Mouse (Mus musculus): ENCODE results near the gene Vasp. TPM values are rescaled to one million over a fixed set of nuclear protein-coding genes. Genes with fewer than 3 reads are reported as not detected.
"Not testable (repeated sequence)": the region's sequence is repeated elsewhere in the genome, so short reads cannot be mapped to it uniquely, and the experiment has no call there.

Vasp gene
- total RNA-seq, 2 experiments from 2014 or later = 34.6 to 56.6 TPM

DNA sequence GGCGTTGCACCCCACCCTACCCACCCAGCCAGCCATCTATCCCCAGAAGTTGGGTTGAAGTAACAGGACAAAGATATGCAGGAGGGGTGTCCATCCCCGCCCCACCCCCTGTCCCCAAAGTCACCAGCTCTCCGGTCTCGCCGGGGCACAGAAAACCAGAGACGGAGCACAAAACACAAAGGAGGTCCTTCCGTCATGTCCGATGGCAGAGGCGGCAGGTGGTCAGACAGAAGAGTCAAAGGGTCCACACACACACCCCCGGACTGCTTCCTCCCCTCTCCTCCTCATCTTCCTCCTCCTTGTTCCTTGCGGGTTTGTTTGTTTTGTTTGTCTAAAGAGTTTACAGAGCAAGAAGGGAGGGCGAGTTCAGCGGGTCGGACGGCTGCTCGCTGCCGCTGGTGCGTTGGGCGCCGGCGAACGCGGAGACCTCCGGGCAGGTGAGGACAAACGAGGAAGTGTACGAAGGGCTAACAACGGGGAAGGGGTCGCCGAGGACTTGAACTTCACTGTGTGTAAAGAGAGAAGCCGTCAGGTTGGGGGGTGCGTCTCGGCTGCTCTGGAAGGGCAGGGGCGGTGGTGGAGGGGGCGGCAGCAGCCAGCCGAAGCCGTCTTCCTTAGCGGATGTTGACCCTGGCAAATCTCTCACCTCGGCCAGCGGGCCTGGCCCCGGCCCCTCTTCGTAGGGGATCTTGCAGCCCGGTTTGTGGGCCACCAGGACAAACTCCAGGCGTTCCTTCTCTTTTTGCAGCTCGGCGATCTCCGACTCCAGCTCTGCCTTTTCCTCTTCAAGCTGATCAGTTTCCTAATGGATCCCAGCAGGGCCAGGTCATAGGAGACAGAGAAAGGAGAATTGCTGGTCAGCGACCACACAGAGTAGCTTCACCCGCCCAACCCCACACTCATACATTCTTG, 33.1 kb upstream of the Vasp start:
- no peak for ATAC-seq (replicated peaks; ENCODE audit: low FRiP score, poor library complexity, severe bottlenecking)

- ATAC-seq (replicated peaks; ENCODE audit: low FRiP score, poor library complexity, severe bottlenecking) = no peak
Observed at GRCm38 (mm10) chr7:19303770-19304169, 32.2 kb upstream of the Vasp start.

- no peak for ATAC-seq (replicated peaks; ENCODE audit: low FRiP score, poor library complexity, severe bottlenecking)
Observed at GRCm38 (mm10) chr7:19303046-19303305, 31.4 kb upstream of the Vasp start.

GRCm38 (mm10) chr7:19302264-19303045, 30.8 kb upstream of the Vasp start:
- ATAC-seq (replicated peaks; ENCODE audit: low FRiP score, poor library complexity, severe bottlenecking) = no peak

DNA sequence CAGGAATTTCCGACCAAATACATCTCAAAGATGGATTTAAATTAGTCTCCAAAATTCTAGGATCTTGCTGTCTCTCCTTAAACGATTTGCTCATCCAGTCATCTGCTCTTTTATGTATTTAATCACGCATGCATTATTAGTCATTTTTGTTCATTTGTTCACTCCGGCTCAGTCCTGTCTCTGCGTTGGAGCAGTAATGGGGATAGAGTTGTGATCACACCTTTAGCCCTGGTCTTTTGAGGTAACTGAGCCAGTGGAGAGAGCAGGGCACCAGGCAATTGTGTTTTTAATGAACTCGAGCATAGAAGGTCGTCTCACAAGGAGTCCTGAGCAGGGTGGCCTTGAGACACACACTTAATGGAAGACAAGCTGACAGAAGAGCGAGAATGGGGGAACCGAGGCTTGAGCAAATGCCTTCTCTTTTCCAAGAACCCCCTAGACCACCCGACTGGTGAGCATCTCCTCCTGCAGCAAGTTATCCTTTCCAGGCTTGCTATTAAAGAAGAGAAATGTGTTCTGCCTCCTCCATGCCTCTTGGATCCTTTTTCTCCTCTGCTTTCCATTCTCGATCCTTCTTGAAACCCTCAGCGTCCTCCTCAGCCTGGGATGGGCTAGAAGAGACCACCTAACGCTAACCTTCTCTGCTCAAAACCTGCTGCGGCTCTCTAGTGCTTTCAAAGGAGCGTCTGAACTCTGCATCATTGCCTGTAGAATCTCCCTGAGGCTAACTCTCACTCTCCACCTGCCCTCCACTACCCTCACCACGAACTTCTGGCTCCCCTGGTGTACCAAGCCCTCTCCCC, 30.0 kb upstream of the Vasp start:
- ATAC-seq (replicated peaks; ENCODE audit: low FRiP score, poor library complexity, severe bottlenecking) = no peak

GRCm38 (mm10) chr7:19300501-19301421, 29.1 kb upstream of the Vasp start:
- peak; percentile 79 for ATAC-seq (replicated peaks; ENCODE audit: low FRiP score, poor library complexity, severe bottlenecking)

- no peak for ATAC-seq (replicated peaks; ENCODE audit: low FRiP score, poor library complexity, severe bottlenecking)
Observed at GRCm38 (mm10) chr7:19299194-19299593, 27.6 kb upstream of the Vasp start.

GRCm38 (mm10) chr7:19297794-19298193, 26.2 kb upstream of the Vasp start:
- ATAC-seq (replicated peaks; ENCODE audit: low FRiP score, poor library complexity, severe bottlenecking) = no peak

- ATAC-seq (replicated peaks; ENCODE audit: low FRiP score, poor library complexity, severe bottlenecking) = no peak
Observed at GRCm38 (mm10) chr7:19297034-19297433, 25.4 kb upstream of the Vasp start.

GRCm38 (mm10) chr7:19295503-19296185, 24.0 kb upstream of the Vasp start:
- ATAC-seq (replicated peaks; ENCODE audit: low FRiP score, poor library complexity, severe bottlenecking) = peak; percentile 72

DNA sequence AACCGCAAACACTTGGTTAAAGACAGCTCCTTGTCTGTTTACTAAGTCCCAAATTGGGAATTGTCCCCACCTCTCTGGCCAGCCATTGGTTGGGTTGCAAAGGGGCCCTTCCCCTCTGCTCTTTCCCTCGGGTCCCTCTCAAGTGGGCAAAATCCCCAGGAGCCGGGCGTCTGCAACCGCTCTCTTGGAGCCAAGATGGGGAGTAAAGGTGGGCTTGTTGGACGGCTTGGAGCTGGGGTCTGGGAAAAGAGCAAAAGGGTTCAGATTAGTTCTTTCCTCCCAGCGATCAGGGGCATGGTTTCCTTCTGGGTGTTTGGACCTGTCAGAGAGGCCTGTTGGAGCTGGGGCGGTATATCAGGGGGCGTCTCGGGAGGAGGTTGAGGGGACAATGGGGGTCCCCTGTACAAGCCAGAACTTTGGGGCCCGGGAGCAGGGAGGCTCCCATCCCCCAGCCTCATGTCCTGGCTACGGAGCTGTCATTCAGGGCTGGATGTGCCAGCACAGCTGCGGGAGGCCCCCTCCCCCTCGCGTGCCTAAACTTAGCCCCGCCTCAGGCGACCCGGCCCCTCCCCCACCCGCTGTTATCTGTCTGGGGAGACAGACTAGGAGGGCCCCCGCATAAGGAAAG, 19.5 kb upstream of the Vasp start:
- ATAC-seq (replicated peaks; ENCODE audit: low FRiP score, poor library complexity, severe bottlenecking) = no peak

DNA sequence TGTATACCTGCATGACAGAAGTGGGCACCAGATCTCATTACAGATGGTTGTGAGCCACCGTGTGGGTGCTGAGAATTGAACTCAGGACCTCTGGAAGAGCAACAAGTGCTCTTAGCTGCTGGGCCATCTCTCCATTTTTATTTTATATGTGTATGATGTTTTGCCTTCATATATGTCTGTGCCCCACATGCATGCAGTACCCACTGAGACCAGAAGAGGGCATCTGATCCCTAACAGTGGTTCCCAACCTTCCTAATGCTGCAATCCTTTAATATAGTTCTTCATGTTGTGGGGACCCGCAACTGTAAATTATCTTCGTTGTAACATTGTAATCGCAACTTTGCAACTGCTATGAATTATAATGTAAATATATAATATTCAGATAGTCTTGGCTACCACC, 13.1 kb upstream of the Vasp start:
- ATAC-seq (replicated peaks; ENCODE audit: low FRiP score, poor library complexity, severe bottlenecking) = 0 out of 2 replicates have a peak, but pooled peaks have one; percentile 38

GRCm38 (mm10) chr7:19283406-19283804, 11.8 kb upstream of the Vasp start:
- ATAC-seq (replicated peaks; ENCODE audit: low FRiP score, poor library complexity, severe bottlenecking) = no peak

GRCm38 (mm10) chr7:19282791-19283405, 11.3 kb upstream of the Vasp start:
- no peak; the same call in 1 of the 2 replicates for ATAC-seq (replicated peaks; ENCODE audit: low FRiP score, poor library complexity, severe bottlenecking)

- ATAC-seq (replicated peaks; ENCODE audit: low FRiP score, poor library complexity, severe bottlenecking) = peak; percentile 90
Observed at GRCm38 (mm10) chr7:19282385-19282784, 10.8 kb upstream of the Vasp start, which contains the start of gene Rtn2. Gene Rtn2, plus strand, starts transcription at chr7:19282624.

- ATAC-seq (replicated peaks; ENCODE audit: low FRiP score, poor library complexity, severe bottlenecking) = not testable (repeated sequence)
Observed at GRCm38 (mm10) chr7:19281680-19282304, 10.2 kb upstream of the Vasp start.

DNA sequence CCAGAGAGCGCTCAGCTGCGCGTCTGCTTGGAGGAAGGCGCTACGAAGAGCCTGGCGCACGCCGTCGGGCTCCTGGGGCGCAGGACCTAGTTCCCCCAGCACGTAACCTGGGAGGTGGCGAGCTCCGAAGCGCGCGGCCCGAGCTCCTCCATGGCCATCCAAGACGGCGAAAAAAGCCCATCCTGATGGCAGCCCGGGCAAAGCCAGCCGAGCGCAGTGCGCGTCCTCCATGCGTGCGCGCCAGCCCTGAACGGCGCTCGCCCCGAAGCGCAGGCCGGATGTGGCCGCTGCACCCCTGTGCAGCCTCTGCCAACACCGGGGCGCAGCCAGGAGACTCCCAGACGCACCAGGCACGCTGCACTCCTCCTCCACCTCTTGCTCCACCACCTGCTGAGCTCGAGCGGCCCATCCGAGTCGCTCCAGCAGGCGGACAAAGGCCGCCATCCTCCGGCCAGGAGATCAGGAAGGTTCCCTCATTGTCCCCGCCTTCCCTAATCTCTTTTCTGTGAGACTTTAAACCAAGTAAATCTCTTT, 8.0 kb upstream of the Vasp start, which contains the start of gene Ppm1n:
TSS of gene Ppm1n (minus strand) at position 484 of the 534 bp plus-strand sequence.
- ATAC-seq (replicated peaks; ENCODE audit: low FRiP score, poor library complexity, severe bottlenecking) = no peak
